Mouse (Mus musculus) cortical plate, adult 2 months (tissue): Measurements from ENCODE around the gene Pkd1l3. TPM values are rescaled to one million over a fixed set of nuclear protein-coding genes. Genes with fewer than 3 reads are reported as not detected.

Source experiments
- H3K27ac ChIP-seq: fragments of 200-500 bp; 2 replicates; pipeline ENCODE4 v1.5.1; 2012; ENCODE audit warnings: low read length, control low read depth, inconsistent platforms; ENCODE audit not compliant: insufficient read depth
- H3K4me1 ChIP-seq: fragments of 200-500 bp; 2 replicates; pipeline ENCODE4 v1.6.1; 2011; ENCODE audit warnings: low read length; ENCODE audit not compliant: control insufficient read depth, insufficient read depth
- H3K4me3 ChIP-seq: fragments of 200-500 bp; 2 replicates; pipeline ENCODE4 v1.5.1; 2011; ENCODE audit warnings: mild to moderate bottlenecking, low read length, control low read depth; ENCODE audit not compliant: insufficient read depth
- CTCF ChIP-seq: fragments of 200-500 bp; IDR thresholded peaks from 2 replicates; pipeline ENCODE4 v1.5.1; 2011; ENCODE audit warnings: mild to moderate bottlenecking, control low read depth, low read length; ENCODE audit not compliant: insufficient read depth; ENCODE audit errors: extremely low read depth
- POLR2A ChIP-seq: fragments of 200-500 bp; IDR thresholded peaks from 2 replicates; pipeline ENCODE4 v1.6.1; 2011; ENCODE audit warnings: mild to moderate bottlenecking, low read length, control low read depth; ENCODE audit not compliant: insufficient read depth; ENCODE audit errors: extremely low read depth
- polyA plus RNA-seq: library from polyadenylated mRNA; depleted of rRNA; stranded (reverse); fragments of >200 nt; gene quantifications from 2 replicates; pipeline ENCODE4 v1.2.3, GENCODE M21; 2012; rRNA removed

Pkd1l3 gene
- polyA plus RNA-seq, 1 experiment = 0.79 TPM

DNA sequence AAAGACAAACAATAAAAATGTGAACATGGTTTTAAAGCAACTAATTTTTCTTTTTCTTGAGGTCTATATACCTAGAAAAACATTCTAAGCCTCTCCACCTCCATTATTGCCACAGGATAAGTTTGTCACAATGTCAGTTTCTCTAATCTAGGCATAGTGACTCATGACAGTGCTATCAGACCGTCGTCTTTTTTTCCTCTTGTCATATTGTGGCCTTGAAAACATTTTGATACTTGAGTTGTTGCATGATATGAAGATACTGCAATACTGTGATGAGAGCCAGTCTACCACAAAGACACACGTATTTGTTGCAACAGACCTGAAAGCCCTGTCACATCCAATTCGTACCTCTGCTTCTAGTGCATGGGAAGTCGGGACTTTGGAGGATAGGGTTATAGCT is 100.6 kb downstream of the Pkd1l3 start:
- peaks cover 2% of the 10 kb centered on the region for H3K4me1 ChIP-seq
- H3K4me3 ChIP-seq = no peak overlapping the region
- H3K27ac ChIP-seq = no peak overlapping the region
- TF ChIP-seq CTCF = no peak
- no peak for TF ChIP-seq POLR2A

Other genes starting within 250 kb of the Pkd1l3 start
- gene Pmfbp1, start 120.5 kb upstream of the Pkd1l3 start, polyA plus RNA-seq = 0.13 and 0.26 TPM in 2 replicates
- 17.4 TPM in 2 replicates for gene Dhx38, start 48.7 kb upstream of the Pkd1l3 start, polyA plus RNA-seq
- gene Txnl4b, start 48.6 kb upstream of the Pkd1l3 start, polyA plus RNA-seq = 12.1 TPM in 2 replicates
- gene Hp, start 35.3 kb upstream of the Pkd1l3 start, polyA plus RNA-seq = 0.23 and 0.31 TPM in 2 replicates
- gene Dhodh, start 5.8 kb upstream of the Pkd1l3 start, polyA plus RNA-seq = 25.2 and 27.7 TPM in 2 replicates
- gene Ist1, start 78.7 kb downstream of the Pkd1l3 start, polyA plus RNA-seq = 88.1 and 88.9 TPM in 2 replicates
- gene Zfp821, start 91.0 kb downstream of the Pkd1l3 start, polyA plus RNA-seq = 47.6 and 56.1 TPM in 2 replicates
- gene Atxn1l, start 123.2 kb downstream of the Pkd1l3 start, polyA plus RNA-seq = 14.2 and 14.4 TPM in 2 replicates
- gene Ap1g1, start 164.0 kb downstream of the Pkd1l3 start, polyA plus RNA-seq = 68.4 and 68.9 TPM in 2 replicates